Mouse (Mus musculus) C2C12 (cell line): Measurements from ENCODE around the gene Nup35.

ENCODE experiments used
- CEBPB ChIP-seq: IDR thresholded peaks from one replicate; pipeline ENCODE4 v1.6.1; 2011; ENCODE audit warnings: low read depth, mild to moderate bottlenecking, control low read depth, moderate library complexity
- CTCF ChIP-seq: IDR thresholded peaks from one replicate; pipeline ENCODE4 v1.5.1; 2011; ENCODE audit not compliant: control insufficient read depth, insufficient read depth, insufficient read length

GRCm38 (mm10) chr2:80579253-80579891, 37.7 kb upstream of the Nup35 start:
- no peak for TF ChIP-seq CEBPB
- TF ChIP-seq CTCF = no peak
